Mouse (Mus musculus) lung, embryonic 14.5 days (tissue): ENCODE measurements around the gene Clhc1. TPM values are rescaled to one million over a fixed set of nuclear protein-coding genes. Genes with fewer than 3 reads are reported as not detected.

Source experiments
- ATAC-seq: fragments of 200-750 bp; cut with Nextera tagmentation; 2 replicates; pipeline ENCODE4 v1.8.0; 2017; ENCODE audit warnings: mild to moderate bottlenecking, moderate TSS enrichment, moderate library complexity; ENCODE audit not compliant: insufficient read depth
- DNase-seq: peaks from one replicate; pipeline ENCODE4 v3.0.0-alpha.2; 2015
- H3K27ac ChIP-seq: fragments of 300-500 bp; sonication (generic); 2 replicates; pipeline ENCODE4 v1.5.1; 2014; ENCODE audit warnings: low read depth, mild to moderate bottlenecking, moderate library complexity
- H3K27me3 ChIP-seq: fragments of 300-500 bp; sonication (generic); 2 replicates; pipeline ENCODE4 v1.6.1; 2014; ENCODE audit warnings: low read length, control low read depth; ENCODE audit not compliant: insufficient read depth
- H3K36me3 ChIP-seq: fragments of 300-500 bp; sonication (generic); 2 replicates; pipeline ENCODE4 v1.6.1; 2014; ENCODE audit warnings: control low read depth; ENCODE audit not compliant: insufficient read depth
- H3K4me1 ChIP-seq: fragments of 300-500 bp; sonication (generic); 2 replicates; pipeline ENCODE4 v1.6.1; 2014; ENCODE audit warnings: antibody characterized with exemption, control low read depth; ENCODE audit not compliant: insufficient read depth
- H3K4me2 ChIP-seq: fragments of 300-500 bp; sonication (generic); 2 replicates; pipeline ENCODE4 v1.6.1; 2014; ENCODE audit warnings: mild to moderate bottlenecking
- H3K4me3 ChIP-seq: fragments of 300-500 bp; sonication (generic); 2 replicates; pipeline ENCODE4 v1.5.1; 2014; ENCODE audit warnings: low read depth, low read length
- H3K9ac ChIP-seq: fragments of 300-500 bp; sonication (generic); 2 replicates; pipeline ENCODE4 v1.6.1; 2014
- H3K9me3 ChIP-seq: fragments of 300-500 bp; sonication (generic); 2 replicates; pipeline ENCODE4 v1.6.1; 2016; ENCODE audit warnings: low read depth, low read length, control low read depth
- CTCF ChIP-seq: IDR thresholded peaks from 2 replicates; pipeline ENCODE4 v1.5.1; 2016; ENCODE audit warnings: antibody characterized with exemption, low read depth
- WGBS: fragments of 180-500 bp; shearing (Covaris S2); extraction: QIAGEN DNeasy Blood & Tissue Kit; methylation state at CpG from one replicate; pipeline ENCODE4 v1.1.7; 2014; 5-methylcytosine and 5-hydroxymethylcytosine counted together
- polyA plus RNA-seq: library from polyadenylated mRNA; unstranded; fragments of >200 nt; fragmentation: Nextera tagmentation; extraction: Ambion mirVana; gene quantifications from 2 replicates; pipeline ENCODE4 v1.2.1, GENCODE M21; 2014

The Clhc1 gene
- polyA plus RNA-seq, 1 experiment from 2014 or later = 0.18 TPM

DNA sequence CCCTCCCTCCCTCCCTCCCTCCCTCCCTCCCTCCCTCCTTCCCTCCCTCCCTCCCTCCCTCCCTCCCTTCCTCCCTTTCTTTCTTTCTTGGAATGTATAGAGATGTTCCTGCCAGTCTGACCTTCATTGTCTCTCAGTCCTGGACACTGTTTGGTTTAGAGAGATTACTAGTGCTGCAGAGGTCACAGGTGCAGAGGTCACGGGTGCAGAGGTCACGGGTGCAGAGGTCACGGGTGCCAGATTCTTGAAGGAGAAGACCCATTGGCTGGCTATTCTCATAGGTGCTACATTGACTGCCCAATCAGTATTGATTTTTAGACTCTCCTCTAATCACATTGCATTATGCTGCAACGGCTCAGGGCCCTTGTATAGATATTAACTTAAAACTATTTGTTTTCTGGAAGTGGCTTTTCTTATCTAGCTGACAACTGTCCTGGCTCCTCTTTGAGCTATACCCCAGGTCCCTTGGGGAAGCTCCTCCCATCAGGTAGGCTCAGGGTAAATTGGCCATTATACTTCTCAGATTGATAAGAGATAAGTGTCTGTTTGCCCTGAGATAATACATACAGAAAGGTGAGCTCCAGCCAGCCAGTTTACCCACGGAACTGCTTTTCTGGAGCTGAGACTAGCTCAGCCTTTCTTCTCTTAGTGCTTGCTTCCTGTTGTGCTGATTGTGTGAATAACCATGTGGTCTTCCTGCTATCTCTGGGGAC is 62.2 kb downstream of the Clhc1 start:
- no peak overlapping the region for H3K4me2 ChIP-seq
- DNase-seq (no peak), ATAC-seq (no peak)
- TF ChIP-seq CTCF = no peak
- H3K9ac ChIP-seq = no peak overlapping the region
- no peak overlapping the region for H3K27ac ChIP-seq
- no peaks in the 10 kb centered on the region for H3K36me3 ChIP-seq
- H3K4me1 ChIP-seq = no peaks in the 10 kb centered on the region
- H3K27me3 ChIP-seq = no peaks in the 10 kb centered on the region
- no peak overlapping the region for H3K4me3 ChIP-seq
- no peaks in the 10 kb centered on the region for H3K9me3 ChIP-seq
- 61% methylated on average over 5 of the region's 5 CpGs for WGBS

DNA sequence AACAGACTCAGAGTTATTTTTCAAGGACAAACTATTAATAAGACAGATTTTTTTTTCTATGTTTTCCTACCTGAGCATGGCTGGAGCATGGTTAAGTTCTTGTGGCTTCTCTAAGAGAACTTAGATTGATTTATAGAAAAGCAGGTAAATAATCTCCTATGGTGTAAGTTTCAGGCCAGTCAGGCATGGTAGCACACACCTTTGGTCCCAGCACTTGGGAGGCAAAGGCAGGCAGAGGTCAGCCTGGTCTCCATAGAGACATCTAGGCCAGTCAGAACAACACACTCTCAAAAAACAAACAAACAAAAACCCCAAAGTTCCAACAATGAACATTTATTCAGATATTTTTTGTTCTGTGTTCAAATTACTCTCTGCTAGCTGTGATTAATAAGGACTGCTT is 64.3 kb downstream of the Clhc1 start:
- Histone ChIP-seq H3K4me3 (no peak overlapping the region), H3K4me1 (no peaks in the 10 kb centered on the region), H3K4me2 (no peak overlapping the region), H3K36me3 (no peaks in the 10 kb centered on the region), H3K27ac (no peak overlapping the region), H3K9me3 (no peaks in the 10 kb centered on the region), H3K9ac (no peak overlapping the region), H3K27me3 (no peaks in the 10 kb centered on the region)
- DNase-seq (no peak), ATAC-seq (no peak)
- no peak for TF ChIP-seq CTCF

DNA sequence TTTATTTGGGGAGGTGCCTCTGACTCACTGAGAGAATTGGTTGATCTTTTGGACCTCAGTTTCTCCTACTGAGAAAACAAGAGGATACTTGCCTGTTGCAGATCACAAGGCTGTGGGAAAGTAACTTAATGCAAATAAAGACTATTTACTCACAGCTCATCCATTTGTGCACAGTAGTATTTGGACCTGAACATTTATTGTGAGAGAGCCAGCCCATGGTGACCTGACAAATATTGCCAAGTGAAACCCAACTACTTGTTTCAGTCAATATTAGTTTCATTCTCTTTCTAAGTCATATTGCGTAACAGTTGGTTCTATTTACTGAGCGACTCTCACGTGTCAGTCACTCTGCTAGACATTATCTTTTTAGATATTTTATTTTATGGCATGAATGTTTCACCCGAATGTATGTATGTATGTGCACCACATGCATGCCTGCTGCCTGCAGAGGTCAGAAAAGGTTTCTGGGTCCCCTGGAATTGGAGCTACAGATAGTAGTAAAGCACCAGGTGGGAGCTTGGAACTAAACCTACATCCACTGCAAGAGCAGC is 65.5 kb downstream of the Clhc1 start:
- no peak overlapping the region for H3K4me3 ChIP-seq
- TF ChIP-seq CTCF = no peak
- H3K27ac ChIP-seq = no peak overlapping the region
- ATAC-seq (no peak), DNase-seq (no peak)
- 80% methylated on average over 4 of the region's 4 CpGs for WGBS
- H3K4me1 ChIP-seq = no peaks in the 10 kb centered on the region
- H3K9ac ChIP-seq = no peak overlapping the region
- H3K27me3 ChIP-seq = no peaks in the 10 kb centered on the region
- no peaks in the 10 kb centered on the region for H3K9me3 ChIP-seq
- no peak overlapping the region for H3K4me2 ChIP-seq
- H3K36me3 ChIP-seq = no peaks in the 10 kb centered on the region

DNA sequence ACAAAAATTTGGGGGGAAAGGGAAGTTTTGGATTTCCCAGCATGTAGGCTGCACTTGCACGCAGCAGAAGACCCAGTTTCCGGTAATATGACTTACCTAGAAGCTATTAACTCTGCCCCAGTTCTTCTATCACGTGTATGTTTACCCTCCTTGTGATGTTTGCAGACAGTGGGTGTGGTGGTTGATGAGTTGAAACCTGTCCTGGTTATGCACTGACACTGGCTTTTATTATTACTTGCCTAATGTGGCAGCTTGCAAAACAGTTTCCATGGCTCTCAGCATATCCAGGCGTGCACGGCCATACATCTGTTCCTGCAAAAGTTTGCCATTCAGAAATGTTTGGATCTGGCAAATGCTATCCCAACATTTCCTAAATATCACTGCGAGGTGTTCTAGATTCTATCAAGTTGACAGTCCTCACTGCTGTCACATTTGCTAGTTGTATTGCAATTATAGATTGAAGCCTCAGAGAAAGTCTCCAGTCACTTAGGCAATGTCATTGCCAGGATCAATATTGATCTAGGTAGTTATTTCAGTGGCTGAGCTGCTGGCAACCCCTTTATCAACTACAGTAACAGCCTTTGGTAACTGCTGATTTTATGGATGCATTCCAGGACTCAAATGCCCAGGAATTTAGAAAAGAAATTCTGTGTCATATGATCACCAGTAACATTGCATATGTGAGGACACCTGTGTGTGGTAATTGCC is 66.6 kb downstream of the Clhc1 start:
- Histone ChIP-seq H3K27ac (no peak overlapping the region), H3K4me1 (no peaks in the 10 kb centered on the region), H3K36me3 (no peaks in the 10 kb centered on the region), H3K27me3 (no peaks in the 10 kb centered on the region), H3K9me3 (no peaks in the 10 kb centered on the region), H3K9ac (no peak overlapping the region), H3K4me2 (no peak overlapping the region), H3K4me3 (no peak overlapping the region)
- DNase-seq (no peak), ATAC-seq (no peak)
- TF ChIP-seq CTCF = no peak
- WGBS = 69% methylated on average over 6 of the region's 6 CpGs

DNA sequence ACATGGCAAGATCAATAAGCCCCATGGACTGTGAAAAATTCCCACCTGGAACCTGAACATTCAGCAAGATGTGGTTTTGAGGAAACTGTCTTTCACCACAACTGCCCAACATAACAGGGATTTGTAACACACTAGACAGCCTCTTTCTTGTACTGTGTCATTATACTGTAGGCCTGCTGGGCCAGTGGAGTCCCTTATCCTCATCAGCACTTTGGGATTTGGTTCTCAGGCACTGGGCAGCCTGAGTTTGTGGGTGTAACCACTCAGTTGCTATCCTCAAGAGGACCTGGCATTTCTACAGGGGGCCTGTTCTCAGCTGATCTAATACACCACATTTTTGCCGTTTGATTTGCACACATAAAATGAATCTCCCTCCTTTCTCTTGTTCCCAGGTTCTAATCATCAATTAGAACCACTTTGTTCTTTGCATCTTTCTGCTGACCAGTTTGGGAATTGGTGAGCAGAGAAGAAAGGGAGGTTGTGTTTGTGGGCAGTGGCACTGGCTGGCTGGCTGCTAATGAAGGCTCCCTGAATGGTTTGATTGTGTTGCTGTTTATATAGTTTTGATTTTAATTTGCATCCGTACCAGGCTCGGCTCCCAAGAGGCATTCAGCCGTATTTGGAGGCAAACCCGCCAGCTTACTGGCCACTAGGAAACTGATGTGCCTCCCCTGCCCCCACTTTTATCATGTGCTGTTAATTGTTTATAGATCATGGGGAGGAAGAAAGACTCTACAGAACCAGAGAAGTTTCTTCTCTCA is 74.5 kb downstream of the Clhc1 start:
- ATAC-seq (no peak), DNase-seq (no peak)
- TF ChIP-seq CTCF = no peak
- H3K4me1 ChIP-seq = no peaks in the 10 kb centered on the region
- no peak overlapping the region for H3K4me2 ChIP-seq
- H3K9ac ChIP-seq = no peak overlapping the region
- 72% methylated on average over 5 of the region's 5 CpGs for WGBS
- no peak overlapping the region for H3K27ac ChIP-seq
- no peaks in the 10 kb centered on the region for H3K9me3 ChIP-seq
- no peak overlapping the region for H3K4me3 ChIP-seq
- H3K36me3 ChIP-seq = no peaks in the 10 kb centered on the region
- H3K27me3 ChIP-seq = no peaks in the 10 kb centered on the region

DNA sequence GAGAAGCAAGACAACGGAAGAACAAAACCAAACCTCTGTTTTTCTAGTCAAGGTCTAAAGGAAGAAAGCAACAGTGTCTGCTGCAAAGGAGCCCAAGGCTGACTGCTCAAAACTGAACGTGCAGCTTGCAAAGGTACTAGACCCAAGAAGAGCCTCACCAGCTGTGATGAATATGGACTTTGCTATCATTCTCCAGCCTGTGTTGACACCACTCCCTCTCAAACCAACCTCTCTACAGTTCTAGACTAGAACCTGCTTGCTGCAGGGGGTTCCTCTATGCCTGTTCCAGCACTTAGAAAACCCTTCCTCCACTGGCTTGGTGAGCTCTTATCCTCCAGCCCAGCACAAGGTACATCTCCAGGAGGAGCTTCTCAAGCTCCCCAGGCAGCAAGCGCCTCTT is 75.6 kb downstream of the Clhc1 start:
- ATAC-seq (no peak), DNase-seq (no peak)
- 84% methylated on average over 3 of the region's 3 CpGs for WGBS
- Histone ChIP-seq H3K4me2 (no peak overlapping the region), H3K9me3 (no peaks in the 10 kb centered on the region), H3K27me3 (no peaks in the 10 kb centered on the region), H3K27ac (no peak overlapping the region), H3K4me1 (no peaks in the 10 kb centered on the region), H3K9ac (no peak overlapping the region), H3K4me3 (no peak overlapping the region), H3K36me3 (no peaks in the 10 kb centered on the region)
- TF ChIP-seq CTCF = no peak

DNA sequence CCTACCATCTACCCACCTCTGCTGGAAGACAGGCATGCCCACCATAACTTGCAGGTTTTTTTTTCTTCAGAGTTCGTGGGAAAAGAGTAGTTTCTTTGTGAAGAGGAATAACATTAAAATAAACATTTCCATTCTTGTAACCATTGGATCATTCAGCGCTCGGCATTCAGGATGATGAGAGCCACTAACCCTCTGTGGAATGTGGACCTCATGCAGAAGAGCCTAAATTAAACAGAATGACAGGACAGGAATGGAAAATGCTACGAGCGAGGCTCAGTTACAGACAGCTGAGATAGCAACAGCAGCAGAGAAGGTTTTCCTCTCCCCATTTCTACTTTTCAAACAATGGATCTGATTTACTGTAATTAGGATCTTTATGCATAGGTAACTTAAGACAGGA is 78.8 kb downstream of the Clhc1 start:
- Histone ChIP-seq H3K36me3 (no peaks in the 10 kb centered on the region), H3K9me3 (no peaks in the 10 kb centered on the region), H3K4me2 (no peak overlapping the region), H3K4me1 (no peaks in the 10 kb centered on the region), H3K27me3 (no peaks in the 10 kb centered on the region), H3K27ac (no peak overlapping the region), H3K4me3 (no peak overlapping the region), H3K9ac (no peak overlapping the region)
- TF ChIP-seq CTCF = no peak
- DNase-seq = no peak
- WGBS = 26% methylated on average over 5 of the region's 5 CpGs
- no peak for ATAC-seq
